Mouse (Mus musculus) C2C12 (cell line): Measurements from ENCODE around the gene Tescl. TPM values are rescaled to one million over a fixed set of nuclear protein-coding genes. Genes with fewer than 3 reads are reported as not detected.

Source experiments
- H3K27me3 ChIP-seq: one replicate; pipeline ENCODE4 v1.6.1; 2011; ENCODE audit not compliant: control insufficient read depth, insufficient read depth, insufficient read length
- H3K36me3 ChIP-seq: one replicate; pipeline ENCODE4 v1.6.1; 2011; ENCODE audit not compliant: control insufficient read depth, insufficient read depth
- H3K4me3 ChIP-seq: one replicate; pipeline ENCODE4 v1.5.1; 2011; ENCODE audit warnings: mild to moderate bottlenecking, control low read depth; ENCODE audit not compliant: poor library complexity, insufficient read depth, severe bottlenecking
- H3K79me2 ChIP-seq: one replicate; pipeline ENCODE4 v1.6.1; 2011; ENCODE audit not compliant: control insufficient read depth, insufficient read depth
- H3K79me3 ChIP-seq: one replicate; pipeline ENCODE4 v1.6.1; 2011; ENCODE audit warnings: low read depth, control low read depth
- H3ac ChIP-seq: one replicate; pipeline ENCODE3; 2011; ENCODE audit warnings: low read depth; ENCODE audit not compliant: control insufficient read depth, insufficient read length
- CEBPB ChIP-seq: IDR thresholded peaks from one replicate; pipeline ENCODE4 v1.6.1; 2011; ENCODE audit warnings: low read depth, mild to moderate bottlenecking, control low read depth, moderate library complexity
- CTCF ChIP-seq: IDR thresholded peaks from one replicate; pipeline ENCODE4 v1.5.1; 2011; ENCODE audit not compliant: control insufficient read depth, insufficient read depth, insufficient read length
- FOSL1 ChIP-seq: IDR thresholded peaks from one replicate; pipeline ENCODE4 v1.8.0; 2011; ENCODE audit warnings: mild to moderate bottlenecking, low read length; ENCODE audit not compliant: poor library complexity, insufficient read depth, severe bottlenecking
- MAX ChIP-seq: IDR thresholded peaks from one replicate; pipeline ENCODE4 v1.6.1; 2011; ENCODE audit warnings: mild to moderate bottlenecking, control low read depth
- MYOD1 ChIP-seq: IDR thresholded peaks from one replicate; pipeline ENCODE4 v1.6.1; 2011; ENCODE audit warnings: low read depth; ENCODE audit not compliant: control insufficient read depth, insufficient read length
- MYOG ChIP-seq: IDR thresholded peaks from one replicate; pipeline ENCODE4 v1.6.1; 2011; ENCODE audit not compliant: control insufficient read depth, insufficient read length; ENCODE audit errors: extremely low read depth
- USF1 ChIP-seq: IDR thresholded peaks from one replicate; pipeline ENCODE4 v1.6.1; 2011; ENCODE audit warnings: low read depth, mild to moderate bottlenecking, control low read depth, moderate library complexity
- polyA plus RNA-seq: library from polyadenylated mRNA; unstranded; fragments of >200 nt; fragmentation: generic; extraction: Trizol; gene quantifications from one replicate; pipeline ENCODE4 v1.2.1, GENCODE M21; 2012; ENCODE audit warnings: missing spikeins

The Tescl gene
- polyA plus RNA-seq, 1 experiment = 0.22 TPM

GRCm38 (mm10) chr7:24365258-24366014, 31.7 kb upstream of the Tescl start:
- TF ChIP-seq MYOD1 = no peak
- no peak for TF ChIP-seq USF1
- TF ChIP-seq FOSL1 = peak; percentile 45
- Histone ChIP-seq H3K4me3 (no peak overlapping the region), H3K79me2 (peaks cover 4% of the 10 kb centered on the region), H3K27me3 (no peaks in the 10 kb centered on the region), H3K36me3 (no peaks in the 10 kb centered on the region), H3K79me3 (no peaks in the 10 kb centered on the region), H3ac (peak overlapping the region; percentile 13)

GRCm38 (mm10) chr7:24364827-24365226, 31.1 kb upstream of the Tescl start:
- Histone ChIP-seq H3K4me3 (no peak overlapping the region), H3K79me3 (no peaks in the 10 kb centered on the region), H3ac (peak overlapping the region; percentile 77), H3K27me3 (no peaks in the 10 kb centered on the region), H3K36me3 (no peaks in the 10 kb centered on the region), H3K79me2 (no peaks in the 10 kb centered on the region)
- TF ChIP-seq CEBPB (no peak), USF1 (no peak), MYOD1 (no peak), MAX (peak; percentile 69), CTCF (peak; percentile 35)

GRCm38 (mm10) chr7:24363228-24363627, 29.5 kb upstream of the Tescl start:
- no peaks in the 10 kb centered on the region for H3K79me3 ChIP-seq
- no peak overlapping the region for H3ac ChIP-seq
- H3K36me3 ChIP-seq = no peaks in the 10 kb centered on the region
- H3K4me3 ChIP-seq = no peak overlapping the region
- TF ChIP-seq MAX (no peak), MYOD1 (no peak), CTCF (no peak)
- no peaks in the 10 kb centered on the region for H3K79me2 ChIP-seq
- H3K27me3 ChIP-seq = no peaks in the 10 kb centered on the region

DNA sequence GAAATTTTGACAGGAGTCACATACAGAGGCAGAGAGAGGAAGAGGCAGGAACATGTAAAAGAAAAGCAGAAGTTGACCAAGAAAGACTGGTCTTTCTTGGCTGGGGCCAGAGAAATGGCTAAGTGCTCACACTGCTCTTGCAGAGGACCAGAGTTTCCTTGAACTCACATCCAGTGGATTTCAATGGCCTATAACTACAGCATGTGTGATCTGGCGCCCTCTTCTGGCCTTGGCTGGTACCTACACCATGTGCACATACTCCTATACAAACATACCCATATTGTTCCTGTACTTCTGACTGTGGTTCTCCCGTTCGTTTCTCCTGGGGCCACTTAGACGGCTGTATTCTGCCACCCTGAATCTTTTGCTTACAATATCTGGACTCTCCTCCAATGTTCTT, 27.3 kb upstream of the Tescl start:
- no peaks in the 10 kb centered on the region for H3K79me3 ChIP-seq
- no peak for TF ChIP-seq MYOD1
- no peak for TF ChIP-seq CEBPB
- no peak for TF ChIP-seq MAX
- TF ChIP-seq USF1 = no peak
- H3ac ChIP-seq = no peak overlapping the region
- H3K4me3 ChIP-seq = no peak overlapping the region
- no peaks in the 10 kb centered on the region for H3K36me3 ChIP-seq
- no peaks in the 10 kb centered on the region for H3K79me2 ChIP-seq
- H3K27me3 ChIP-seq = peaks cover under 1% of the 10 kb centered on the region

GRCm38 (mm10) chr7:24359269-24359668, 25.5 kb upstream of the Tescl start:
- Histone ChIP-seq H3K4me3 (no peak overlapping the region), H3K36me3 (no peaks in the 10 kb centered on the region), H3ac (no peak overlapping the region), H3K27me3 (peaks cover 16% of the 10 kb centered on the region), H3K79me2 (no peaks in the 10 kb centered on the region), H3K79me3 (no peaks in the 10 kb centered on the region)
- TF ChIP-seq MYOG (no peak), MYOD1 (no peak), FOSL1 (no peak), CEBPB (no peak), CTCF (no peak), USF1 (no peak), MAX (no peak)

GRCm38 (mm10) chr7:24357899-24358298, 24.2 kb upstream of the Tescl start:
- H3K27me3 ChIP-seq = peaks cover 27% of the 10 kb centered on the region
- TF ChIP-seq MAX = no peak
- TF ChIP-seq MYOD1 = no peak
- no peak for TF ChIP-seq FOSL1
- no peak for TF ChIP-seq CTCF
- no peak for TF ChIP-seq USF1
- no peak for TF ChIP-seq CEBPB
- TF ChIP-seq MYOG = no peak
- H3K79me2 ChIP-seq = no peaks in the 10 kb centered on the region
- no peaks in the 10 kb centered on the region for H3K36me3 ChIP-seq
- H3K79me3 ChIP-seq = no peaks in the 10 kb centered on the region
- H3K4me3 ChIP-seq = no peak overlapping the region
- H3ac ChIP-seq = no peak overlapping the region

DNA sequence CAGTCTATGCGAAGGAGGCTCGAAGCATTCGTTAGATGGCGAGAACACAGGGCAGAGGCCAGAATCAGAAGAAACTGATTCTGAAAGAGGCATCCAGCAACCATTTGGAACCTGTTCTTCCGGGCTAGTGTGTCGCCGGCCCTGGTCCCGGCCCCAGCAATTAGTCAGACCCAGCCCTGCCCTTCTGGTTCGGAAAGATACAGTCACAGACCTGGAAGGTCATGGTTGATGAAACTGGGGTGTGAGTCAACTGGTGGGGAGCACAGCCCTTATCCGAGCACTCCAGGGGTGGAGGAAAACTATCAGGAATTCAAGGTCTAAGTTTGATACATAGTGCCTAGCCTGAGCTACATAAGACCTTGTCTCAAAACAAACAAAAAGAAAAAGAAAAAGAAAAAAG, 22.3 kb upstream of the Tescl start:
- Histone ChIP-seq H3K36me3 (no peaks in the 10 kb centered on the region), H3ac (no peak overlapping the region), H3K79me3 (no peaks in the 10 kb centered on the region), H3K79me2 (no peaks in the 10 kb centered on the region), H3K4me3 (no peak overlapping the region), H3K27me3 (peaks cover 44% of the 10 kb centered on the region)
- TF ChIP-seq MYOG (no peak), MYOD1 (no peak), CTCF (no peak), MAX (no peak), FOSL1 (no peak), USF1 (no peak), CEBPB (no peak)
